Mouse (Mus musculus) embryo, embryonic 10 days (tissue): Measurements from ENCODE around the gene Tmem198b.
A peak's percentile ranks its signal among the peaks of the same experiment; 100 is the strongest.

Source experiments
- DNase-seq: peaks from one replicate; pipeline ENCODE4 v3.0.0-alpha.2; 2015; ENCODE audit warnings: low spot score

Tmem198b gene

GRCm38 (mm10) chr10:128798676-128799075 is 5.5 kb downstream of the Tmem198b start:
- no peak for DNase-seq

- no peak for DNase-seq
These were observed 8.6 kb downstream of the Tmem198b start for GRCm38 (mm10) chr10:128795581-128795980.

GRCm38 (mm10) chr10:128794391-128794790 is 9.8 kb downstream of the Tmem198b start:
- no peak for DNase-seq

GRCm38 (mm10) chr10:128793258-128793657 is 10.9 kb downstream of the Tmem198b start:
- DNase-seq = no peak

- no peak for DNase-seq
These were observed 12.1 kb downstream of the Tmem198b start for GRCm38 (mm10) chr10:128792041-128792440.

- no peak for DNase-seq
These were observed 13.6 kb downstream of the Tmem198b start, which contains the start of gene Mmp19 for GRCm38 (mm10) chr10:128790398-128791124. Gene Mmp19 (plus strand): TSS chr10:128790910.

- no peak for DNase-seq
These were observed 24.0 kb downstream of the Tmem198b start for GRCm38 (mm10) chr10:128780200-128780599.

GRCm38 (mm10) chr10:128779011-128779795 is 25.0 kb downstream of the Tmem198b start:
- DNase-seq = peak; percentile 81

- no peak for DNase-seq
These were observed 25.7 kb downstream of the Tmem198b start for GRCm38 (mm10) chr10:128778441-128778840.

- peak; percentile 21 for DNase-seq
These were observed 30.5 kb downstream of the Tmem198b start for GRCm38 (mm10) chr10:128773685-128774084.

- peak; percentile 41 for DNase-seq
These were observed 31.3 kb downstream of the Tmem198b start for GRCm38 (mm10) chr10:128772895-128773294.
